Mouse (Mus musculus): ENCODE results near the gene Prkaca. TPM values are rescaled to one million over a fixed set of nuclear protein-coding genes. Genes with fewer than 3 reads are reported as not detected.
A peak's percentile ranks its signal among the peaks of the same experiment; 100 is the strongest.

Gene Prkaca
- polyA plus RNA-seq, 1 experiment from 2014 or later = 194 TPM

- H3K4me1 ChIP-seq (replicated peaks) = peaks cover 29% of the 10 kb centered on the region
- peaks cover 59% of the 10 kb centered on the region for H3K27me3 ChIP-seq (ENCODE audit: insufficient read depth, poor library complexity, severe bottlenecking)
- no peaks in the 10 kb centered on the region for H3K36me3 ChIP-seq
- no peak overlapping the region for H3K27ac ChIP-seq
- DNase-seq (ENCODE audit: low spot score) = no peak
- WGBS = 89% methylated on average over 5 of the region's 5 CpGs
- no peak overlapping the region for H3K4me3 ChIP-seq
- no peaks in the 10 kb centered on the region for H3K9me3 ChIP-seq
Observed at GRCm38 (mm10) chr8:84029272-84029671, 56.5 kb downstream of the Prkaca start.

- no peak for DNase-seq (ENCODE audit: low spot score)
- Histone ChIP-seq H3K27ac (no peak overlapping the region), H3K9me3 (no peaks in the 10 kb centered on the region), H3K27me3 (ENCODE audit: insufficient read depth, poor library complexity, severe bottlenecking) (peaks cover 42% of the 10 kb centered on the region), H3K4me1 (replicated peaks) (0 out of 2 replicates have a peak, but pooled peaks cover 6% of the 10 kb centered on the region), H3K36me3 (no peaks in the 10 kb centered on the region), H3K4me3 (no peak overlapping the region)
- 81% methylated on average over 4 of the region's 4 CpGs for WGBS
Observed at GRCm38 (mm10) chr8:84032777-84033176, 60.0 kb downstream of the Prkaca start.

- H3K4me1 ChIP-seq (replicated peaks) = peaks cover 16% of the 10 kb centered on the region
- no peaks in the 10 kb centered on the region for H3K9me3 ChIP-seq
- no peak overlapping the region for H3K27ac ChIP-seq
- no peak for DNase-seq (ENCODE audit: low spot score)
- 83% methylated on average over 5 of the region's 5 CpGs for WGBS
- no peaks in the 10 kb centered on the region for H3K36me3 ChIP-seq
- no peak overlapping the region for H3K4me3 ChIP-seq
- H3K27me3 ChIP-seq (ENCODE audit: insufficient read depth, poor library complexity, severe bottlenecking) = peaks cover 77% of the 10 kb centered on the region
Observed at GRCm38 (mm10) chr8:84038015-84038414, 65.2 kb downstream of the Prkaca start.

GRCm38 (mm10) chr8:84039050-84039449, 66.3 kb downstream of the Prkaca start:
- Histone ChIP-seq H3K9me3 (no peaks in the 10 kb centered on the region), H3K4me3 (no peak overlapping the region), H3K27me3 (ENCODE audit: insufficient read depth, poor library complexity, severe bottlenecking) (peaks cover 78% of the 10 kb centered on the region), H3K36me3 (no peaks in the 10 kb centered on the region), H3K4me1 (replicated peaks) (peaks cover 19% of the 10 kb centered on the region), H3K27ac (no peak overlapping the region)
- 15% methylated on average over 5 of the region's 5 CpGs for WGBS
- peak; percentile 84 for DNase-seq (ENCODE audit: low spot score)

GRCm38 (mm10) chr8:84042066-84042947, 69.5 kb downstream of the Prkaca start, which contains the start of gene Il27ra:
TSS of gene Il27ra (minus strand) at chr8:84042589.
- DNase-seq (ENCODE audit: low spot score) = peak; percentile 74
- H3K4me1 ChIP-seq (replicated peaks) = peaks cover 28% of the 10 kb centered on the region
- peaks cover 93% of the 10 kb centered on the region for H3K27me3 ChIP-seq (ENCODE audit: insufficient read depth, poor library complexity, severe bottlenecking)
- 4% methylated on average over 40 of the region's 40 CpGs for WGBS
- no peaks in the 10 kb centered on the region for H3K9me3 ChIP-seq
- H3K36me3 ChIP-seq = no peaks in the 10 kb centered on the region
- H3K4me3 ChIP-seq = peak within 1 kb of the TSS; percentile 50
- H3K27ac ChIP-seq = peak within 1 kb of the TSS; percentile 26; the same call in 1 of the 2 replicates

GRCm38 (mm10) chr8:84042948-84043342, 70.2 kb downstream of the Prkaca start:
- H3K36me3 ChIP-seq = no peaks in the 10 kb centered on the region
- WGBS = 41% methylated on average over 12 of the region's 12 CpGs
- H3K9me3 ChIP-seq = no peaks in the 10 kb centered on the region
- no peak for DNase-seq (ENCODE audit: low spot score)
- peaks cover 90% of the 10 kb centered on the region for H3K27me3 ChIP-seq (ENCODE audit: insufficient read depth, poor library complexity, severe bottlenecking)
- no peak overlapping the region for H3K27ac ChIP-seq
- peaks cover 28% of the 10 kb centered on the region for H3K4me1 ChIP-seq (replicated peaks)
- H3K4me3 ChIP-seq = peak overlapping the region; percentile 50; the same call in 1 of the 2 replicates

GRCm38 (mm10) chr8:84044103-84044502, 71.3 kb downstream of the Prkaca start:
- DNase-seq (ENCODE audit: low spot score) = no peak
- no peaks in the 10 kb centered on the region for H3K36me3 ChIP-seq
- 2% methylated on average over 7 of the region's 7 CpGs for WGBS
- peaks cover 84% of the 10 kb centered on the region for H3K27me3 ChIP-seq (ENCODE audit: insufficient read depth, poor library complexity, severe bottlenecking)
- H3K27ac ChIP-seq = no peak overlapping the region
- peaks cover 27% of the 10 kb centered on the region for H3K4me1 ChIP-seq (replicated peaks)
- peak overlapping the region; percentile 27 for H3K4me3 ChIP-seq
- H3K9me3 ChIP-seq = no peaks in the 10 kb centered on the region

GRCm38 (mm10) chr8:84044900-84045299, 72.1 kb downstream of the Prkaca start, which contains the start of gene Rln3:
TSS of gene Rln3 (minus strand) at chr8:84045000.
- peaks cover 76% of the 10 kb centered on the region for H3K27me3 ChIP-seq (ENCODE audit: insufficient read depth, poor library complexity, severe bottlenecking)
- no peaks in the 10 kb centered on the region for H3K9me3 ChIP-seq
- DNase-seq (ENCODE audit: low spot score) = no peak
- H3K4me1 ChIP-seq (replicated peaks) = peaks cover 24% of the 10 kb centered on the region
- H3K36me3 ChIP-seq = no peaks in the 10 kb centered on the region
- H3K4me3 ChIP-seq = peak within 1 kb of the TSS; percentile 27
- WGBS = 8% methylated on average over 9 of the region's 9 CpGs
- no peak within 1 kb of the TSS for H3K27ac ChIP-seq

MicroRNA genes within 50 kb of the gene (microRNA counts, 519-probe panel; counts per million panel counts)
- microRNA mmu-miR-1199 = 1,255 counts per million, percentile 77 among the panel's probes with 10 or more counts

Other genes starting within 250 kb of the Prkaca start
- gene Adgre5, start 231.7 kb upstream of the Prkaca start, polyA plus RNA-seq (2016; fragmentation: Nextera tagmentation; extraction: Ambion mirVana) = 6.9 and 9.3 TPM in 2 replicates
- gene Adgrl1, start 72.9 kb upstream of the Prkaca start, polyA plus RNA-seq (2016; fragmentation: Nextera tagmentation; extraction: Ambion mirVana) = 10.9 and 15.4 TPM in 2 replicates
- gene Gm10644, start 17.8 kb upstream of the Prkaca start, polyA plus RNA-seq (2016; fragmentation: Nextera tagmentation; extraction: Ambion mirVana) = 1.1 and 1.5 TPM in 2 replicates
- 99.1 and 112 TPM in 2 replicates for gene Asf1b, start 17.5 kb upstream of the Prkaca start, polyA plus RNA-seq (2016; fragmentation: Nextera tagmentation; extraction: Ambion mirVana)
- gene Samd1, start 24.7 kb downstream of the Prkaca start, polyA plus RNA-seq (2016; fragmentation: Nextera tagmentation; extraction: Ambion mirVana) = 7.6 and 9.5 TPM in 2 replicates
- 0.52 and 0.54 TPM in 2 replicates for gene 1700067K01Rik, start 28.5 kb downstream of the Prkaca start, polyA plus RNA-seq (2016; fragmentation: Nextera tagmentation; extraction: Ambion mirVana)
- gene 2210011C24Rik, start 39.2 kb downstream of the Prkaca start, polyA plus RNA-seq (2016; fragmentation: Nextera tagmentation; extraction: Ambion mirVana) = 0.86 TPM in 1 of 2 replicates, not detected in the other
- 9.2 and 10.0 TPM in 2 replicates for gene Palm3, start 48.5 kb downstream of the Prkaca start, polyA plus RNA-seq (2016; fragmentation: Nextera tagmentation; extraction: Ambion mirVana)
- gene Il27ra, start 69.6 kb downstream of the Prkaca start, polyA plus RNA-seq (2016; fragmentation: Nextera tagmentation; extraction: Ambion mirVana) = 0.24 and 0.30 TPM in 2 replicates
- 0.69 TPM in 1 of 2 replicates, not detected in the other for gene Rln3, start 72.0 kb downstream of the Prkaca start, polyA plus RNA-seq (2016; fragmentation: Nextera tagmentation; extraction: Ambion mirVana)
- gene Gm10643, start 92.1 kb downstream of the Prkaca start, polyA plus RNA-seq (2016; fragmentation: Nextera tagmentation; extraction: Ambion mirVana) = 1.5 and 1.8 TPM in 2 replicates
- 8.5 and 9.2 TPM in 2 replicates for gene Rfx1, start 93.8 kb downstream of the Prkaca start, polyA plus RNA-seq (2016; fragmentation: Nextera tagmentation; extraction: Ambion mirVana)
- 16.7 and 19.2 TPM in 2 replicates for gene Dcaf15, start 131.8 kb downstream of the Prkaca start, polyA plus RNA-seq (2016; fragmentation: Nextera tagmentation; extraction: Ambion mirVana)
- gene Podnl1, start 153.0 kb downstream of the Prkaca start, polyA plus RNA-seq (2016; fragmentation: Nextera tagmentation; extraction: Ambion mirVana) = 0.13 TPM in 1 of 2 replicates, not detected in the other
- gene Cc2d1a, start 174.9 kb downstream of the Prkaca start, polyA plus RNA-seq (2016; fragmentation: Nextera tagmentation; extraction: Ambion mirVana) = 18.2 and 19.0 TPM in 2 replicates
- gene 4930432K21Rik, start 175.0 kb downstream of the Prkaca start, polyA plus RNA-seq (2016; fragmentation: Nextera tagmentation; extraction: Ambion mirVana) = 2.1 TPM in 2 replicates
- gene Nanos3, start 212.2 kb downstream of the Prkaca start, polyA plus RNA-seq (2016; fragmentation: Nextera tagmentation; extraction: Ambion mirVana) = 2.5 and 6.8 TPM in 2 replicates